Mouse (Mus musculus) adrenal gland, adult (tissue): ENCODE data around the gene Cbln4.

ENCODE experiments used
- DNase-seq, 2 experiments: peaks; one replicate each; pipeline ENCODE4 v3.0.0; 2022 to 2023; ENCODE audit warnings: low spot score in 1 of 2; ENCODE audit not compliant: inconsistent age in 2 of 2

Gene Cbln4

GRCm38 (mm10) chr2:172043235-172043610 is at the start of gene Cbln4:
Cbln4 (minus strand) TSS chr2:172043466.
- DNase-seq, result no peak

GRCm38 (mm10) chr2:172078596-172078995 is 35.3 kb upstream of the Cbln4 start:
- DNase-seq, result no peak

- DNase-seq, result no peak
These were observed 33.0 kb upstream of the Cbln4 start for GRCm38 (mm10) chr2:172076295-172076694.

- DNase-seq, result no peak
These were observed 19.6 kb upstream of the Cbln4 start for GRCm38 (mm10) chr2:172062876-172063275.

- DNase-seq, result no peak
These were observed 16.5 kb upstream of the Cbln4 start for GRCm38 (mm10) chr2:172059747-172060146.

- no peak for DNase-seq
These were observed 15.8 kb upstream of the Cbln4 start for GRCm38 (mm10) chr2:172058936-172059665.

GRCm38 (mm10) chr2:172046002-172046401 is 2.7 kb upstream of the Cbln4 start:
- peak; percentile 15 to 21 for DNase-seq

GRCm38 (mm10) chr2:172042607-172043234 is 545 bp downstream of the Cbln4 start:
- DNase-seq, result no peak

GRCm38 (mm10) chr2:172042125-172042524 is 1.1 kb downstream of the Cbln4 start:
- DNase-seq, result peak; percentile 89 to 93

- DNase-seq, result no peak
These were observed 2.4 kb downstream of the Cbln4 start for GRCm38 (mm10) chr2:172040859-172041258.

- DNase-seq, result no peak
These were observed 3.7 kb downstream of the Cbln4 start for GRCm38 (mm10) chr2:172039601-172040000.

GRCm38 (mm10) chr2:172034281-172034680 is 9.0 kb downstream of the Cbln4 start:
- no peak for DNase-seq

- DNase-seq, result no peak
These were observed 17.7 kb downstream of the Cbln4 start for GRCm38 (mm10) chr2:172025459-172026130.

GRCm38 (mm10) chr2:172006726-172007125 is 36.5 kb downstream of the Cbln4 start:
- DNase-seq, result no peak

- no peak for DNase-seq
These were observed 37.3 kb downstream of the Cbln4 start for GRCm38 (mm10) chr2:172005970-172006369.

- DNase-seq, result no peak
These were observed 39.0 kb downstream of the Cbln4 start for GRCm38 (mm10) chr2:172004029-172004984.

GRCm38 (mm10) chr2:171996979-171997686 is 46.1 kb downstream of the Cbln4 start:
- DNase-seq, result no peak

GRCm38 (mm10) chr2:171994861-171995260 is 48.4 kb downstream of the Cbln4 start:
- no peak for DNase-seq

- no peak for DNase-seq
These were observed 49.0 kb downstream of the Cbln4 start for GRCm38 (mm10) chr2:171994240-171994639.

- DNase-seq, result no peak
These were observed 56.6 kb downstream of the Cbln4 start for GRCm38 (mm10) chr2:171986686-171987085.
